Comparison of ENCODE assay signal across 8 mouse cellular contexts in the genomic region with DNA sequence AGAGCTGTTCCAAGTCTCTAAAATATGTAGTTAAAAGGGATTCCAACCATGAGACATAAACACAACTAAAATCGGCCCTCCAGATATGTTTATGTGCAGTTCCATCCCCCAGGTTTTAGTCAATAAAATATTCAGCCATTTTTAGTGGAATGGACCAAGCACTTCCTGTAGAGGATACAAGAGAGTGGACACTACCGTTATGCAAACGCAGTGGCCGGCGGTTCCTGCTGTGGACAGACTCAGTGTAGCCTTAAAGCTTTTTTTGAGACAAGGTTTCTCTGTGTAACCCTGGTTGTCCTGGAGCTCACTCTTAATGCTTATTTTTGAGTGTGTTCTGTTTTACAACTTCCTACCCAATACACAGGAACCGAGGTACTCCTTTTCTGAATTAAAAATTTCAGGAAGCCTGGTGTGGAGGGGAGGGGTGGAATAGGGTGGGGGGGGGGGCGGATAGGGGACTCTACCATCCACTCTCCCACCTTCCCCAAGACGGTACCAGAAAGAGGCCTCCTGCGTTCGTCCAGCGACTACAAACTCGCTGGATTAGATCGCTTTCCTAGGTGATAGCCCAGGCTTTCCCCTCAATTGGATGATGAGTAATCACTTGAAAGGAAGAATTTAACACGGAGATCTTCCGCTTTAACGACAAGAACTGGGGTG. TPM values are rescaled to one million over a fixed set of nuclear protein-coding genes. Genes with fewer than 3 reads are reported as not detected.
DNase-seq lines count a peak whose midpoint lies in the region; ATAC-seq and TF ChIP-seq lines count a peak whose summit lies in the region.

No protein-coding gene starts in this region.

- H3K36me3 ChIP-seq in kidney, postnatal 0 days (ENCODE audit: insufficient read depth, low read length): no peaks in the 10 kb centered on the region
- no peaks in the 10 kb centered on the region for H3K36me3 ChIP-seq in embryonic facial prominence, embryonic 13.5 days
- no peaks in the 10 kb centered on the region for H3K36me3 ChIP-seq in intestine, embryonic 14.5 days (ENCODE audit: control insufficient read depth, insufficient read depth, low read length)
- H3K36me3 ChIP-seq in myocyte (ENCODE audit: control insufficient read depth, insufficient read depth): no peaks in the 10 kb centered on the region

- H3K9ac ChIP-seq in kidney, postnatal 0 days (ENCODE audit: low read depth, low read length): peak overlapping the region; percentile 35; the same call in 1 of the 2 replicates
- peak overlapping the region; percentile 11; the same call in 1 of the 2 replicates for H3K9ac ChIP-seq in embryonic facial prominence, embryonic 13.5 days
- peak overlapping the region; percentile 14; the same call in 1 of the 2 replicates for H3K9ac ChIP-seq in intestine, embryonic 14.5 days (ENCODE audit: low read length)

- no peak for TF ChIP-seq POLR2A in myocyte (IDR thresholded peaks at IDR 0.05; ENCODE audit: insufficient read length, low read depth)

- no peaks in the 10 kb centered on the region for H3K4me1 ChIP-seq in kidney, postnatal 0 days (replicated peaks; ENCODE audit: insufficient read depth, low read length)
- H3K4me1 ChIP-seq in embryonic facial prominence, embryonic 13.5 days: peaks cover 39% of the 10 kb centered on the region
- peaks cover 20% of the 10 kb centered on the region for H3K4me1 ChIP-seq in intestine, embryonic 14.5 days (replicated peaks; ENCODE audit: control insufficient read depth, insufficient read depth, low read length)

- peak overlapping the region; percentile 24 for H3K4me3 ChIP-seq in kidney, postnatal 0 days (replicated peaks; ENCODE audit: low read depth, low read length)
- peak overlapping the region; percentile 21 for H3K4me3 ChIP-seq in embryonic facial prominence, embryonic 13.5 days
- H3K4me3 ChIP-seq in intestine, embryonic 14.5 days (ENCODE audit: low read depth, low read length): peak overlapping the region; percentile 23; the same call in 1 of the 2 replicates
- no peak overlapping the region for H3K4me3 ChIP-seq in myocyte

- H3K9me3 ChIP-seq in kidney, postnatal 0 days (replicated peaks; ENCODE audit: low read length): no peaks in the 10 kb centered on the region
- H3K9me3 ChIP-seq in embryonic facial prominence, embryonic 13.5 days: no peaks in the 10 kb centered on the region
- no peaks in the 10 kb centered on the region for H3K9me3 ChIP-seq in intestine, embryonic 14.5 days (ENCODE audit: control insufficient read depth, low read length)

- H3K79me2 ChIP-seq in myocyte (ENCODE audit: control insufficient read depth, insufficient read depth): no peaks in the 10 kb centered on the region

- 30% methylated on average over 16 of the region's 16 CpGs for WGBS in kidney, postnatal 0 days
- WGBS in embryonic facial prominence, embryonic 13.5 days: 29% methylated on average over 16 of the region's 16 CpGs
- WGBS in intestine, embryonic 14.5 days: 35% methylated on average over 16 of the region's 16 CpGs

- no peaks in the 10 kb centered on the region for H3K27me3 ChIP-seq in kidney, postnatal 0 days (ENCODE audit: insufficient read depth, low read length)
- H3K27me3 ChIP-seq in embryonic facial prominence, embryonic 13.5 days: no peaks in the 10 kb centered on the region
- H3K27me3 ChIP-seq in intestine, embryonic 14.5 days (replicated peaks; ENCODE audit: control insufficient read depth, insufficient read depth, low read length): no peaks in the 10 kb centered on the region
- no peaks in the 10 kb centered on the region for H3K27me3 ChIP-seq in myocyte (ENCODE audit: control insufficient read depth, insufficient read depth, insufficient read length)

- H3K27ac ChIP-seq in kidney, postnatal 0 days: peak overlapping the region; percentile 25; the same call in 1 of the 2 replicates
- 0 out of 2 replicates have a peak overlapping the region, but pooled peaks have one; percentile 64 for H3K27ac ChIP-seq in embryonic facial prominence, embryonic 13.5 days
- H3K27ac ChIP-seq in intestine, embryonic 14.5 days (ENCODE audit: low read depth): peak overlapping the region; percentile 16; the same call in 1 of the 2 replicates

- H3ac ChIP-seq in myocyte (ENCODE audit: control insufficient read depth, insufficient read length): no peak overlapping the region

- no peak for TF ChIP-seq CTCF in kidney, postnatal 0 days (IDR thresholded peaks at IDR 0.05; ENCODE audit: low read depth)

- no peak for DNase-seq in kidney, postnatal 0 days (ENCODE audit: low spot score)
- no peak for DNase-seq in kidney, postnatal 14 days
- DNase-seq in intestine, embryonic 14.5 days (ENCODE audit: low spot score): no peak
- DNase-seq in gastrocnemius, postnatal 10 days: no peak
- DNase-seq in urinary bladder, adult 18-20 months (ENCODE audit: low spot score in 2 of 2): no peak
- DNase-seq in ovary, postnatal 14 days (ENCODE audit: low spot score): no peak

- ATAC-seq in kidney, postnatal 0 days (replicated peaks; ENCODE audit: low FRiP score, low read depth): no peak
- no peak for ATAC-seq in embryonic facial prominence, embryonic 13.5 days (ENCODE audit: insufficient number of reproducible peaks, insufficient read depth, low FRiP score, low TSS enrichment, low read depth)
- ATAC-seq in intestine, embryonic 14.5 days (replicated peaks; ENCODE audit: low FRiP score, low TSS enrichment, low read depth): no peak

- peak overlapping the region; percentile 51 for H3K4me2 ChIP-seq in kidney, postnatal 0 days (ENCODE audit: low read length)
- peak overlapping the region; percentile 52 for H3K4me2 ChIP-seq in embryonic facial prominence, embryonic 13.5 days
- H3K4me2 ChIP-seq in intestine, embryonic 14.5 days (ENCODE audit: low read length): peak overlapping the region; percentile 53
- peak overlapping the region; percentile 38 for H3K4me2 ChIP-seq in myocyte (ENCODE audit: low read depth)

TF ChIP-seq in myocyte, 11 proteins besides CTCF, POLR2A, EP300 and RAD21:
- TF ChIP-seq USF1 (IDR thresholded peaks at IDR 0.05; ENCODE audit: low read depth) (no peak), REST (IDR thresholded peaks at IDR 0.05; ENCODE audit: insufficient read depth, insufficient read length) (no peak)

RNA-seq across cellular contexts. Expression of gene Tiparp, which starts 57.7 kb away (rescaled TPM):
- polyA plus RNA-seq in kidney, postnatal 0 days (2015; fragmentation: Nextera tagmentation; extraction: Ambion mirVana): 17.5 and 21.3 TPM in 2 replicates
- 34.5 and 38.6 TPM in 2 replicates for polyA plus RNA-seq in embryonic facial prominence, embryonic 13.5 days (2015; fragmentation: Nextera tagmentation; extraction: Ambion mirVana)
- polyA plus RNA-seq in intestine, embryonic 14.5 days (2014; fragmentation: Nextera tagmentation; extraction: Ambion mirVana): 46.1 and 49.5 TPM in 2 replicates
- 5.2 TPM for polyA plus RNA-seq in myocyte (2012; fragmentation: generic; extraction: Trizol)
- 10 to 100 TPM; 11.2 to 11.9 TPM for total RNA-seq in gastrocnemius, postnatal 10 days (2021)
